Mouse (Mus musculus): ENCODE measurements around the gene Gm17660.

- TF ChIP-seq CTCF (IDR thresholded peaks at IDR 0.05; ENCODE audit: low read depth) (no peak), EP300 (IDR thresholded peaks at IDR 0.05; ENCODE audit: low read depth) (no peak)
Measured at GRCm38 (mm10) chr5:104054938-104055337, 22.5 kb downstream of the Gm17660 start.

All from heart, postnatal 0 days (tissue).